Mouse (Mus musculus) testis, adult 2 months (tissue): ENCODE measurements around the gene Mtcl1. TPM values are rescaled to one million over a fixed set of nuclear protein-coding genes. Genes with fewer than 3 reads are reported as not detected.
A peak's percentile ranks its signal among the peaks of the same experiment; 100 is the strongest.

Source experiments
- H3K27ac ChIP-seq: fragments of 200-500 bp; 2 replicates; pipeline ENCODE4 v1.5.1; 2012; ENCODE audit warnings: low read depth, low read length; ENCODE audit not compliant: control insufficient read depth, insufficient read depth
- H3K27me3 ChIP-seq: fragments of 200-500 bp; 2 replicates; pipeline ENCODE4 v1.6.1; 2012; ENCODE audit warnings: mild to moderate bottlenecking, low read length, moderate library complexity; ENCODE audit not compliant: control insufficient read depth, insufficient read depth
- H3K36me3 ChIP-seq: fragments of 200-500 bp; 2 replicates; pipeline ENCODE4 v1.6.1; 2012; ENCODE audit warnings: mild to moderate bottlenecking, low read length; ENCODE audit not compliant: control insufficient read depth, insufficient read depth
- H3K4me1 ChIP-seq: fragments of 200-500 bp; 2 replicates; pipeline ENCODE4 v1.6.1; 2012; ENCODE audit warnings: low read length; ENCODE audit not compliant: control insufficient read depth, insufficient read depth
- H3K4me3 ChIP-seq: fragments of 200-500 bp; 2 replicates; pipeline ENCODE4 v1.5.1; 2012; ENCODE audit warnings: low read depth, mild to moderate bottlenecking, low read length, moderate library complexity, mixed read lengths; ENCODE audit not compliant: control insufficient read depth
- CTCF ChIP-seq: fragments of 200-500 bp; IDR thresholded peaks from 2 replicates; pipeline ENCODE4 v1.5.1; 2012; ENCODE audit warnings: low read depth, mild to moderate bottlenecking, inconsistent platforms, low read length, moderate library complexity; ENCODE audit not compliant: control insufficient read depth, insufficient read depth, insufficient replicate concordance
- POLR2A ChIP-seq: fragments of 200-500 bp; IDR thresholded peaks from 2 replicates; pipeline ENCODE4 v1.6.1; 2012; ENCODE audit warnings: low read depth, mild to moderate bottlenecking, inconsistent platforms, low read length, moderate library complexity; ENCODE audit not compliant: control insufficient read depth
- polyA plus RNA-seq: library from polyadenylated mRNA; depleted of rRNA; stranded (reverse); fragments of >200 nt; gene quantifications from 2 replicates; pipeline ENCODE4 v1.2.3, GENCODE M21; 2012; rRNA removed

Gene Mtcl1
- 5.6 and 6.8 TPM in 2 replicates for polyA plus RNA-seq

GRCm38 (mm10) chr17:66449460-66450341, at the start of gene Mtcl1:
Gene Mtcl1 (minus strand): TSS chr17:66449750.
- no peak for TF ChIP-seq CTCF
- TF ChIP-seq POLR2A = peak; percentile 20; the same call in 1 of the 2 replicates

GRCm38 (mm10) chr17:66498598-66498997, 49.0 kb upstream of the Mtcl1 start:
- Histone ChIP-seq H3K27me3 (no peaks in the 10 kb centered on the region), H3K4me1 (no peaks in the 10 kb centered on the region), H3K4me3 (no peak overlapping the region), H3K36me3 (no peaks in the 10 kb centered on the region), H3K27ac (no peak overlapping the region)
- TF ChIP-seq CTCF (no peak), POLR2A (no peak)

More at GRCm38 (mm10) chr17:66449460-66450341, at the start of gene Mtcl1:
- Histone ChIP-seq H3K4me1 (peaks cover 20% of the 10 kb centered on the region), H3K27ac (peak within 1 kb of the TSS; percentile 39), H3K27me3 (peaks cover 2% of the 10 kb centered on the region; the same call in 1 of the 2 replicates), H3K36me3 (no peaks in the 10 kb centered on the region), H3K4me3 (peak within 1 kb of the TSS; percentile 79)

DNA sequence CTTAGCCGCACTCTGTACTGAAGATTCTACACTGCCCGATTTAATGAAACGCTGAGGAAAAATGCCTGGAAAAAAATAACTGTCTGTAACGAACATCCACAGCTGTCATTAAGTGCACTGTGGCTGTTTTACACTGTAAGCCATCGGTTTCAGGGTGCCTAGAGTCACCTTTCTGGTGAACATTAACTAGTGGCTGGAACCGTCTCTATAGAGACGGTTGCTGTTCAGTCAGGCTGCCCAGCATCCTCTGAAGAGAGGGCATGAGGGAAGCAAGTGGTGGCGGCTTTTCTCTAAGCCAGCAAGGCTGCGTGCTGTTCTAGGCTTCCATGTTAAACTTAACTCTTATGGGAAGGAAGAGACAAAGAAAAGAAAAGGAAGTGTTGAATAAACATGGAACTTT, 47.0 kb upstream of the Mtcl1 start:
- H3K36me3 ChIP-seq = no peaks in the 10 kb centered on the region
- H3K4me1 ChIP-seq = no peaks in the 10 kb centered on the region; the same call in 1 of the 2 replicates
- no peak overlapping the region for H3K27ac ChIP-seq
- no peaks in the 10 kb centered on the region for H3K27me3 ChIP-seq
- H3K4me3 ChIP-seq = no peak overlapping the region
- TF ChIP-seq CTCF = no peak

DNA sequence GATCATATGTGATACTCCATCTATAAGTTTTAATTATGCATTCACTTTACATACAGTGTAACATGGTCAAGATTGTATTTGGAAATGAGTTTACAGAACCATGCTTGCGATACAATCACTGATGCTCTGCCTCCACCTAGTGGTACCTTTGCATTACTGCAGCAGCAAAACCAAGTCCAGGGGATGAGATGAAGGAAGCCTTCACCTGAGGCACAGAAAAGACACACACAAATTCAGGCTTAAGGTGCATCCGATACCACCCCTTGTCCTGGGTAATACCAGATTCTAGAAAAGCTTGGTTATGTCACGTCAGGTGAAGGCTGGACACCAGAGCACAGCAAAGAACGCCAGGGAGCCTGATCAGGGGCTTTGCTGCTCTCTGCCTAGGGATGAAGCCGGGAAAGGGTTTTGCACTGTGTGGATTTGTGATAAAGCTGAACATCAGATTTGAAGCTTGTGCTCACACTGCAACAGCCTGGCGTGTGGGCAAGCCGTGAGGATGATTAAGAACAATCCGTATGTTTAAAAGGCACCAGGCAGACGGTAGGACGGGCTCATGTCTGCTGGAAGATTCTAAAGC, 40.6 kb upstream of the Mtcl1 start:
- H3K36me3 ChIP-seq = no peaks in the 10 kb centered on the region
- no peak overlapping the region for H3K4me3 ChIP-seq
- H3K4me1 ChIP-seq = peaks cover 2% of the 10 kb centered on the region
- H3K27ac ChIP-seq = no peak overlapping the region
- TF ChIP-seq POLR2A = no peak
- no peak; the same call in 1 of the 2 replicates for TF ChIP-seq CTCF
- no peaks in the 10 kb centered on the region for H3K27me3 ChIP-seq

DNA sequence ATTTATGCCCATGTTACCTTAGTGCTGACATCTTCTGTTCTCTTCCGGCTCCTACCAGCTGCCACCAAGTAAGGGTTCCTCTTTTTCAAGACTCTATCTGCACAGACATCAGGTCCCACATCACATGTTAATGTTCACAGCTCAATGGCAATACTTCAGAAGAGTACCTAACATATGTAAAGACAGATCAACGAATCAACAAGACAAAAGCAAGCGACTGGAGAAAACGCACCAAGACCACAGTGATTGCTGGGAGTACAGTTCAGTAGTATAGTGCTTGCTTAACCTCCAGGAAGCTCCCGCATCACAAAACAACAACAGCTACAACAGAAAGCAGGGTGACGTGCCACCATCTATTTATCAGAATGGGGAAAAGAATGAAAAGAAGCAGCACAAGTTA, 37.0 kb upstream of the Mtcl1 start:
- Histone ChIP-seq H3K27ac (no peak overlapping the region), H3K36me3 (no peaks in the 10 kb centered on the region), H3K4me1 (peaks cover 2% of the 10 kb centered on the region; the same call in 1 of the 2 replicates), H3K27me3 (no peaks in the 10 kb centered on the region), H3K4me3 (no peak overlapping the region)
- TF ChIP-seq POLR2A (no peak), CTCF (no peak)

DNA sequence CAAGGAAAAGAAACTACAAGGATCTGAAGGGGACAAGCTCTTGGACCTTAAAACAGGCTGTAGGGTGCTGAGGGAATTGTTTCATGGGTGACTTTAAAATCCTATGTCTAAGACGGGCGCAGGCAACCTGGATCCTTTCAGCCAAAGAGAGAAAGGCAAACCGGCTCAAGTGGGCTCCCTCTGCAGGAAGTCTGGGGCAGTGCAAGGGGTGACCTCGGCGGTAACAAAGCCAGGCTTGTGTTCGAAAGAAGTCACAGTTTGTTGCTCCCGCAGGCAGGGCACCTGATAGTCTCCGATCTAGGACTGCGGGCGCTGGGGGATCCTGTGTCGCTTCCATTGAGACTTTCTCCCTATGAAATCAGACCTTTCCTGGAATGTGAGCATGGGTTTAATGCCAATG, 36.2 kb upstream of the Mtcl1 start:
- TF ChIP-seq CTCF = peak; percentile 88
- no peak for TF ChIP-seq POLR2A
- no peak overlapping the region for H3K4me3 ChIP-seq
- no peak overlapping the region for H3K27ac ChIP-seq
- peaks cover 2% of the 10 kb centered on the region; the same call in 1 of the 2 replicates for H3K4me1 ChIP-seq
- no peaks in the 10 kb centered on the region for H3K36me3 ChIP-seq
- H3K27me3 ChIP-seq = no peaks in the 10 kb centered on the region

GRCm38 (mm10) chr17:66484965-66485364, 35.4 kb upstream of the Mtcl1 start:
- Histone ChIP-seq H3K36me3 (no peaks in the 10 kb centered on the region), H3K4me1 (peaks cover 2% of the 10 kb centered on the region; the same call in 1 of the 2 replicates), H3K27ac (no peak overlapping the region), H3K27me3 (no peaks in the 10 kb centered on the region), H3K4me3 (no peak overlapping the region)
- TF ChIP-seq POLR2A = no peak
- TF ChIP-seq CTCF = no peak
